Mouse (Mus musculus): ENCODE measurements at regions not wholly inside any gene's neighbourhood (a gene's known extent, or its start where the extent isn't known, plus 50 kb on each side); places are given as distances from the start of the nearest gene placed in this dataset.

GRCm38 (mm10) chr12:110046613-110047012, 232.3 kb upstream of the Dio3 start:
- TF ChIP-seq CTCF (IDR thresholded peaks at IDR 0.05; ENCODE audit: low read depth) (no peak), EP300 (optimal IDR thresholded peaks at IDR 0.05) (no peak)

All from stomach, postnatal 0 days (tissue).